Mouse (Mus musculus): ENCODE measurements around the gene A830031A19Rik. TPM values are rescaled to one million over a fixed set of nuclear protein-coding genes. Genes with fewer than 3 reads are reported as not detected.

A830031A19Rik gene
- polyA plus RNA-seq (2015; fragmentation: Nextera tagmentation; extraction: Ambion mirVana): not detected in 2 replicates

DNA sequence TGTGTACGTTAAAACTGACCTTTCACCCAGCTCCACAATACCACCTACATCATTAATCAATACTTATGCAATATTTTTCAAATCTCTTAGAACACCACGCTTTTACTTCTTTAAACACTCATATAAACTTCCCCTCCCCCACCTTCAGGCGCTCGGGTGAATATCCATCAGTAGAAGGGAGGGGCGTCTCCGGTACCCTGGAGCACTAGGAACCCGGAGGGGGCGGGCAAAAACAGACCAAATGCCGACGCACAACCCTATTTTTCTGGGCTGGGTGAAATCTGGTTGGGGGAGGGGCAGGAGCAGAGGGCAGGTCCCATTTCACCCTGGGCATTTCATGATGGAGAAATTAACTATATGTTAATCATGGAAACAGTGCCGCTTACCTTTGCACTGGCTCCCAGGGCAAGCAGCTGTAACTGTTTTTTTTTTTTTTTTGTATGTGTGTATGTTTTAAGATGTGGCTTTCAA, at the start of gene A830031A19Rik:
Gene A830031A19Rik (minus strand): TSS at position 421 of the 471 bp plus-strand sequence.
- H3K27me3 ChIP-seq (ENCODE audit: control insufficient read depth, insufficient read depth, low read length): peaks cover 11% of the 10 kb centered on the region
- no peaks in the 10 kb centered on the region for H3K36me3 ChIP-seq (ENCODE audit: control insufficient read depth, insufficient read depth)
- ATAC-seq (replicated peaks; ENCODE audit: extremely low read depth, insufficient read depth, low FRiP score): no peak
- 0% methylated on average over 11 of the region's 11 CpGs for WGBS
- H3K4me3 ChIP-seq (ENCODE audit: low read length): peak within 1 kb of the TSS; percentile 83
- H3K9ac ChIP-seq (ENCODE audit: low read length): peak within 1 kb of the TSS; percentile 89
- H3K27ac ChIP-seq (ENCODE audit: low read length): peak within 1 kb of the TSS; percentile 92; the same call in 1 of the 2 replicates
- no peaks in the 10 kb centered on the region for H3K9me3 ChIP-seq (replicated peaks; ENCODE audit: control insufficient read depth, low read length)
- peaks cover 11% of the 10 kb centered on the region; the same call in 1 of the 2 replicates for H3K4me1 ChIP-seq (ENCODE audit: control insufficient read depth, insufficient read depth, low read length)
- H3K4me2 ChIP-seq (ENCODE audit: low read depth, low read length): peak within 1 kb of the TSS; percentile 92

DNA sequence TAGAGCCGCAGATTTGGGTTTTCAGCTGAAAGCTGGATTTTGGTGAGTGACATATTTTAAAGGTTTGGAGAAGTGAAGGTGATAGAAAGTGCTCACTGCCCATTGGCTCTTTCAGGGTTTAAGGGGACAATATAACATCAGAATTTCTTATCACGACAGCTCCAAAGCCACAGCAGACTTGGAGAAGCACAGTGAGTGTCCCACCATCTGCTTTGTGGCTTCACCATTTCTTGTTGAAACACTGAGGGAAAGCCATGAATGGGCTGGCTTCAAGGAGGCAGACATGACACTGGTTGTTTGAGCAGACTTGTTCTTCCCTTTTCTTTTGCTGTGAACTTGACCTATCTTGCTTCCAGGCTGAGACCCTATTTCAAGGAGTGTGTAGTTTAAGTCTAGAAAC, 49.1 kb upstream of the A830031A19Rik start:
- WGBS: 92% methylated on average over 2 of the region's 2 CpGs
- no peak overlapping the region for H3K4me3 ChIP-seq (ENCODE audit: low read length)
- ATAC-seq (replicated peaks; ENCODE audit: extremely low read depth, insufficient read depth, low FRiP score): no peak
- no peak overlapping the region for H3K4me2 ChIP-seq (ENCODE audit: low read depth, low read length)
- no peaks in the 10 kb centered on the region for H3K27me3 ChIP-seq (ENCODE audit: control insufficient read depth, insufficient read depth, low read length)
- no peaks in the 10 kb centered on the region for H3K36me3 ChIP-seq (ENCODE audit: control insufficient read depth, insufficient read depth)
- H3K9me3 ChIP-seq (replicated peaks; ENCODE audit: control insufficient read depth, low read length): no peaks in the 10 kb centered on the region
- no peak overlapping the region for H3K9ac ChIP-seq (ENCODE audit: low read length)
- peaks cover 13% of the 10 kb centered on the region for H3K4me1 ChIP-seq (ENCODE audit: control insufficient read depth, insufficient read depth, low read length)
- H3K27ac ChIP-seq (ENCODE audit: low read length): no peak overlapping the region

DNA sequence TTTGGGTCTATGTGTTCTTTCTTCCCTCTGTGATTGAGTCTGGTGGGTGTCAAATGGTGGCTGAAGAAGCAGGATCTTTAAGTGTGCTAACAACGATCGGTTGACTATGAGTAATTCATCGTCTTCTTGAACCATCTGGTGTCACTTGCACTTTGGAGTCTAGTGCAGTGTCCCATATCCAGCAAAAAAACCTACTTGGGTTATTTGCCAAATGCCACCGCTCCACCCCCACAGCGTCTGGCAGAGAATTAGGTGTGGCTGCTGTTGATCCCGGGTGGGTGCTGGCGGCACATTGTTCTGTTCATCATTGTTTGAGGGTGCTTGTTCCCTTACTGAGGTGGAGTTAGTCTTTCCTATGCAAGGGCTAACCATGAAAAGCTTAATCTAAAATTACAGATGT, 48.0 kb upstream of the A830031A19Rik start:
- no peak for ATAC-seq (replicated peaks; ENCODE audit: extremely low read depth, insufficient read depth, low FRiP score)
- Histone ChIP-seq H3K27me3 (ENCODE audit: control insufficient read depth, insufficient read depth, low read length) (no peaks in the 10 kb centered on the region), H3K9me3 (replicated peaks; ENCODE audit: control insufficient read depth, low read length) (no peaks in the 10 kb centered on the region), H3K4me2 (ENCODE audit: low read depth, low read length) (no peak overlapping the region), H3K27ac (ENCODE audit: low read length) (no peak overlapping the region), H3K4me1 (ENCODE audit: control insufficient read depth, insufficient read depth, low read length) (peaks cover 17% of the 10 kb centered on the region), H3K9ac (ENCODE audit: low read length) (no peak overlapping the region), H3K36me3 (ENCODE audit: control insufficient read depth, insufficient read depth) (no peaks in the 10 kb centered on the region), H3K4me3 (ENCODE audit: low read length) (no peak overlapping the region)
- 80% methylated on average over 7 of the region's 7 CpGs for WGBS

DNA sequence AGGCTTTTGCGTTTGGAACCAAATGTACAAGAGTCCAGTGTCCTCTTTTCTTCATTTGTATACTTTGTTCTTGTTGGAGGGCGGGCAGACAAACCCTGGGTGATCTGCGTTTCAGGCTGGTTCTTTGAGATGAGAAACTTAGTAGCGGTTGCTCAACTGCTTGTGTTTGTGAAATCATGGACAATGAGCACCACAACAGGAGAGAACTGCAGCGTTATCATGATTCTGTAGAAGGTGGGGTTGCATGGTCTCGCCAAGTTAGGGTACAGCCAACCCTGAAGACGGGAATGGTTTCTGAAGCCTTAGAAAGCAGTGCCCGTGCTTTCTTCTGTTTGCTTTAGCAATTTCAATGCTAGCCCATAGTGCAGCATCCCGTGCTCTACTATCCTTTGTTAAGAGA, 46.3 kb upstream of the A830031A19Rik start:
- WGBS: 91% methylated on average over 9 of the region's 9 CpGs
- Histone ChIP-seq H3K4me1 (ENCODE audit: control insufficient read depth, insufficient read depth, low read length) (peaks cover 17% of the 10 kb centered on the region), H3K4me2 (ENCODE audit: low read depth, low read length) (no peak overlapping the region), H3K27me3 (ENCODE audit: control insufficient read depth, insufficient read depth, low read length) (no peaks in the 10 kb centered on the region), H3K36me3 (ENCODE audit: control insufficient read depth, insufficient read depth) (no peaks in the 10 kb centered on the region), H3K9me3 (replicated peaks; ENCODE audit: control insufficient read depth, low read length) (no peaks in the 10 kb centered on the region), H3K27ac (ENCODE audit: low read length) (no peak overlapping the region), H3K4me3 (ENCODE audit: low read length) (no peak overlapping the region), H3K9ac (ENCODE audit: low read length) (no peak overlapping the region)
- no peak for ATAC-seq (replicated peaks; ENCODE audit: extremely low read depth, insufficient read depth, low FRiP score)

DNA sequence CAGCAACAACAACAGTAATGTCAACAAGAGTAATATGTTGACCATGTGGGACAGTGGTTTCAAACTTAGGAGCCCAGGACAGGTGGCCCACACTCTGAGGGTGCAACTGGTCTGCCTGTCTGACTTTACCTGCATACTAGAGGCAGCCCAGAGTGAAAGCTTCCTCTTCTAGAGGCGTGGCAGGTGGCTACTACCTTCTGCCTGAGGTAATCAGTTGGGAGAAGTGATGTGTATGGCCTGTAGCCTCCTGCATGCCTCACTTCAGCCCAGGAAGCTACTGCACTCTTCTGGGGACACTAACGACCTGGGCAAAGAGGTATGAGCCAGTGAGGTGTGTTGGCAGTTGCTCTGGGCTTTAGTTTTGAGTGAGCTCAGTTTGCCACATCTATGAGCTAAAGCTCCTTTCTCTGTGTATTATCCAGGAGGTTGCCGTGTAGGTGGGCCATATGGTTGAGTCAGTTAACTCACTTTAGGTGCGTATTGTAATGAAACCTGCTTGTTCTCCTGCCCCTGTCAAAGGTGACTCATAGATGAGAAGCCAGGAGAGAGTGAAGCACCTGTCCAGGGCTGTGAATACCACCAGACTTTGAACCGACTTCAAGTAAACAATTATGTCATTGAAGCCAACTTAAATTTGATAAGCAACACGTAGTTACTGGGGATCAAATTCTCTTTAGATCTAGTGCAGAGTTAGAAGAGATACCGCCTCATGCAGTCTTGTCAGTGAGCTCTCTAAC, 41.9 kb upstream of the A830031A19Rik start:
- peaks cover 31% of the 10 kb centered on the region for H3K4me1 ChIP-seq (ENCODE audit: control insufficient read depth, insufficient read depth, low read length)
- 65% methylated on average over 7 of the region's 7 CpGs for WGBS
- no peak overlapping the region for H3K4me2 ChIP-seq (ENCODE audit: low read depth, low read length)
- no peaks in the 10 kb centered on the region for H3K27me3 ChIP-seq (ENCODE audit: control insufficient read depth, insufficient read depth, low read length)
- H3K27ac ChIP-seq (ENCODE audit: low read length): no peak overlapping the region
- H3K4me3 ChIP-seq (ENCODE audit: low read length): no peak overlapping the region
- H3K36me3 ChIP-seq (ENCODE audit: control insufficient read depth, insufficient read depth): no peaks in the 10 kb centered on the region
- no peak overlapping the region for H3K9ac ChIP-seq (ENCODE audit: low read length)
- no peak for ATAC-seq (replicated peaks; ENCODE audit: extremely low read depth, insufficient read depth, low FRiP score)
- no peaks in the 10 kb centered on the region for H3K9me3 ChIP-seq (replicated peaks; ENCODE audit: control insufficient read depth, low read length)

DNA sequence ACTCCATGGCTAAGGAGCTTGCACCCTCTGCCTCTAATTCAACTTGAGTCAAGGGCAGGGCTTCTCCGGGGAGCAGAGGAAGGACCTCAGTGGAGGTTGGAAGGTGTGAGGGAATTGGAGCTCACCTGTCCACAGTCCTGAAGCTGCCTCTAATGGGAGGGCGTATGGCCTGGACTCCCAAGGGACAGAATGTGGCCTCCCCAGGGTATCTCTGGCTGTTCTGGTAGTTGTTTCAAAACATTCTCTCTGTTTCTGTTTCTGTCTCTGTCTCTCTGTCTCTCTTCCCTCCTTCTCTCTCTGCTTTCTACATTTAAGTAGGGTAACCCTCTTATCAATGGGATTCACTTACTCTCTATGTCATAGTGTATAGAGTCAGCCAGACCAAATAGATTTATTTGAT, 41.2 kb upstream of the A830031A19Rik start:
- Histone ChIP-seq H3K9me3 (replicated peaks; ENCODE audit: control insufficient read depth, low read length) (no peaks in the 10 kb centered on the region), H3K4me3 (ENCODE audit: low read length) (no peak overlapping the region), H3K27ac (ENCODE audit: low read length) (no peak overlapping the region), H3K27me3 (ENCODE audit: control insufficient read depth, insufficient read depth, low read length) (no peaks in the 10 kb centered on the region), H3K4me1 (ENCODE audit: control insufficient read depth, insufficient read depth, low read length) (peaks cover 31% of the 10 kb centered on the region), H3K36me3 (ENCODE audit: control insufficient read depth, insufficient read depth) (no peaks in the 10 kb centered on the region), H3K4me2 (ENCODE audit: low read depth, low read length) (no peak overlapping the region), H3K9ac (ENCODE audit: low read length) (no peak overlapping the region)
- 92% methylated on average over 2 of the region's 2 CpGs for WGBS
- no peak for ATAC-seq (replicated peaks; ENCODE audit: extremely low read depth, insufficient read depth, low FRiP score)

DNA sequence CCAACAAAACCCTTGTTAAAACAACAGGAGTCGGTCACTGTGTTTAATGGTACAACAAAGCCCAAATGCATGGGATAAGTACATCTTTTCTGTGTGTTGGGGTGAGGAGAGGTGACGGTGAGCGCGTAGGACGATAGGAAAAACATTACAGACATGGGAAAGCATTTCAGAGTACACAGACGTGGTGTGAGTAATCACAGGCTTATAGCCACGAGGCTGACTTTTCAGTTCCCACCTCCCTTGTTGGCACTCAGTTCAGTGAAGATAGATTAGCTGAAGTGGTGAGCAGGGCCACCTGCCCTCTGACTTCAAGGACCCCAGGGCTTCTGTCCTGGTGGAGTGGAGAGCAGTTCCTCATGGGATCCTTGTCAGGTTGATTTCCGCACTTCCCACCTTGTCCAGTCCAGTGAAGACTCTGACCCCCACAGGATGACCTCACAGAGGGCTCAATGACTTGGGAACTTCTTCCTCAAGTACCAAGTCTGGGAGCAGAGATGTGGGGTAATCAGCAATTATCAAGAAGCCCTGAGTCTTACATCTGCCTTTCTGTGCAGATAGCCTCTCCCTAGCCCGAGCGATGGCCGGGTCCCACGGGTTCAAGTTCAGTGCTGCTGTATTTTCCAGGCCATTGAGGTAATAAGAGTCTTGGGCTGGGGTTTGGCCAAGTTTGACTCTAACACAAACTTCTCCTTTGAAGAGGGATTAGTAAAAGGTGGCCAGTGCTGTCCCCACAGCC, 40.3 kb upstream of the A830031A19Rik start:
- 48% methylated on average over 12 of the region's 12 CpGs for WGBS
- Histone ChIP-seq H3K4me1 (ENCODE audit: control insufficient read depth, insufficient read depth, low read length) (peaks cover 37% of the 10 kb centered on the region), H3K9ac (ENCODE audit: low read length) (no peak overlapping the region), H3K36me3 (ENCODE audit: control insufficient read depth, insufficient read depth) (no peaks in the 10 kb centered on the region), H3K9me3 (replicated peaks; ENCODE audit: control insufficient read depth, low read length) (no peaks in the 10 kb centered on the region), H3K27ac (ENCODE audit: low read length) (peak overlapping the region; percentile 77), H3K4me3 (ENCODE audit: low read length) (no peak overlapping the region), H3K27me3 (ENCODE audit: control insufficient read depth, insufficient read depth, low read length) (no peaks in the 10 kb centered on the region), H3K4me2 (ENCODE audit: low read depth, low read length) (no peak overlapping the region)
- peak; percentile 66 for ATAC-seq (replicated peaks; ENCODE audit: extremely low read depth, insufficient read depth, low FRiP score)

DNA sequence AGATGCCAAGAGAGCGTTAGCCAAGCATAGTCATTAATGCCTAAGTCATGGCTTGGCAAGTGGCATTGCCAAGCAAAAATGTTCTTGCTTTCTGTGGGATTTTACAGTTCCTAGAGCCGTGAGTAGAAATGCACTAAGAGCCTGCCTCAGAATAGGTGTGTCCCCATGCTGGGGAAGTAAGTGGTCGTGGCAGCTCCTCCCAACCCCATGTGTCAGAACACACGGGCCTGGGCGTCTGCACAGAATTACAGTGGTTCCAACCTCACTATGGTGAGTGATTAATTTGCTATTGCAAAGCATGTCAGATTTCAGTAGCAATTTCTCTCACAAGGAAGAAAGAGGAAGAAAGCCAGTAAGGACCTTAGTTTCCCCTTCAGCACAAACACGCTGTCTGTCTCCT, 36.9 kb upstream of the A830031A19Rik start:
- Histone ChIP-seq H3K27ac (ENCODE audit: low read length) (no peak overlapping the region), H3K9ac (ENCODE audit: low read length) (no peak overlapping the region), H3K36me3 (ENCODE audit: control insufficient read depth, insufficient read depth) (no peaks in the 10 kb centered on the region), H3K4me3 (ENCODE audit: low read length) (no peak overlapping the region), H3K4me1 (ENCODE audit: control insufficient read depth, insufficient read depth, low read length) (peaks cover 51% of the 10 kb centered on the region), H3K27me3 (ENCODE audit: control insufficient read depth, insufficient read depth, low read length) (no peaks in the 10 kb centered on the region), H3K9me3 (replicated peaks; ENCODE audit: control insufficient read depth, low read length) (no peaks in the 10 kb centered on the region), H3K4me2 (ENCODE audit: low read depth, low read length) (no peak overlapping the region)
- WGBS: 74% methylated on average over 6 of the region's 6 CpGs
- no peak for ATAC-seq (replicated peaks; ENCODE audit: extremely low read depth, insufficient read depth, low FRiP score)

DNA sequence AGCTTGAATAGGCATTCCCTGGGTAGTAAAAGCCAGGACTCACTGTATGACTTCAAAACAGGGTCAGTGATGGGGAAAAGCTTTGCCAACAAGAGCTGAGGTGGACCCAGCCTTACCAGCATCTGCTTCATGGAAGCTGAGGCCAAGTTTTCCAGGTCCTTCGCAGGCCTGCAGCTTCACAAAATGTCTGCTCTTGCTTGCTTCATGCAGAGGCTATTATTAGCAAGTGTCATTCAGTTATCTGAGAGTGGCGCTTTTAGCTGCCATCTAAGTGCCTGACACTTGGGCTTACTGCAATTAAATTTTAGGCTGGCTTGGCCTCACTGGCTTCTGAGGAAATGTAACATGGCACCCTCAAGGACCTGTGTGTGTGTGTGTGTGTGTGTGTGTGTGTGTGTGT, 35.3 kb upstream of the A830031A19Rik start:
- Histone ChIP-seq H3K27me3 (ENCODE audit: control insufficient read depth, insufficient read depth, low read length) (no peaks in the 10 kb centered on the region), H3K36me3 (ENCODE audit: control insufficient read depth, insufficient read depth) (no peaks in the 10 kb centered on the region), H3K9ac (ENCODE audit: low read length) (no peak overlapping the region), H3K9me3 (replicated peaks; ENCODE audit: control insufficient read depth, low read length) (no peaks in the 10 kb centered on the region), H3K4me3 (ENCODE audit: low read length) (no peak overlapping the region), H3K27ac (ENCODE audit: low read length) (peak overlapping the region; percentile 84), H3K4me2 (ENCODE audit: low read depth, low read length) (peak overlapping the region; percentile 19; the same call in 1 of the 2 replicates), H3K4me1 (ENCODE audit: control insufficient read depth, insufficient read depth, low read length) (peaks cover 48% of the 10 kb centered on the region)
- WGBS: 32% methylated on average over 2 of the region's 2 CpGs
- ATAC-seq (replicated peaks; ENCODE audit: extremely low read depth, insufficient read depth, low FRiP score): peak; percentile 50; the same call in 1 of the 2 replicates

Data from heart, embryonic 16.5 days (tissue).